Mouse (Mus musculus) kidney, adult 9 months (tissue): ENCODE results near the gene Lag3.
A peak's percentile ranks its signal among the peaks of the same experiment; 100 is the strongest.

ENCODE experiments used
- DNase-seq: peaks from one replicate; pipeline ENCODE4 v3.0.0; 2022

Gene Lag3

GRCm38 (mm10) chr6:124858561-124859318 is 52.8 kb downstream of the Lag3 start:
- no peak for DNase-seq

DNA sequence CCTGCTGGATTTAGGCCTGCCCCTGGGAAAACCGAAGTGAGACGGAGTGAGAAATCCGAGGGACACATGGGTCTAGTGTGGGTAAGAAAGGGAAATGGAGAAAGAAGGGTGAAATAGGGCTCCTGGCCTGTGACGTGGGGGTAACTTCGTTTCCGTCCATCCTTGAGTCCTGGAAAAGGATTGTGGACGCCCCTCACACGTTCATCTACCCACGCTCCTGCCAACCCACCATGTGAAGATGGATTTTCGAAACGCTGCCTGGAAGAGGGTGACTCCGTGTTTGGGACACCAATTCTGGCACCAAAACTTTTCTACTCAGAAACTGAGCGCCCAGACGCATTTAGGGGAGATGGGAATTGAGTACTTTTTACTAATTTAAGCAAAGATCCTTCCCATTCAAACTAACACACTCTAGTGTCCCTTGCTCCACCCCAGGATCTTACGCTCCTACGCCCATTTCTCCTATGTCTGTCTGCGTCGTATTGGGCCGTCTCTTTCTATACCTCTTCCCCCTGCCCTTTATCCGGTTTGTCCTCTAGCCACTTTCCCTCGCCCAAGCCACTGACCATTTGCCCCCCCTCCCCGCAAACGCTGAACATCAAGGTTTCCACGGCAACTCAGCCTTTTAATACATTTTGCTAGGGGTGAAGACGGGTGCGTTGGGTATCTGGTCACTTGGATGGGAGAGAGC is 53.5 kb downstream of the Lag3 start:
- no peak for DNase-seq

GRCm38 (mm10) chr6:124856916-124857839 is 54.3 kb downstream of the Lag3 start, which contains the start of gene P3h3:
Gene P3h3, minus strand, starts transcription at chr6:124857752.
- peak; percentile 78 for DNase-seq

DNA sequence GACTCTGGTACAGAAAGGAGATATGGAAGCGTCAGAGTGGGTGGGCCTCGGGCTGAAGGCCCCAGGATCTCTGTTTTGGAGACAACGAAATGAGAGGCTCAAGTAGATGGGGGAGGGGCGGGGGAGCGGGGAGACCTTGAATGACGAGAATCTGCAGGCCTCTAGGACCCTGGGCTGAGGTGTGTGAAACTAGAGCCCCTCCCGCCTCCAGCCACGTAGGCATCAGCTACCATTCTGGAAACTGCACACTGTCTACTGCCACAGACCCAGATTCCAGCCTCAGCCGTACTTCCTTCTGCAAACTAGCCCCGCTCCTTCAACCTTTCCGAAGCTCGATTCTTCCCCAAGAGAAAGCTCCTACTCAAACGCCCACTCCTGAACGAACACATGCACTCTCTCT is 55.2 kb downstream of the Lag3 start:
- no peak for DNase-seq

- no peak for DNase-seq
Observed at GRCm38 (mm10) chr6:124854647-124855046, 56.9 kb downstream of the Lag3 start.
